8 mouse cellular contexts compared by ENCODE assay signal in genomic region chr5:123151077-123151476, GRCm38 (mm10). TPM values are rescaled to one million over a fixed set of nuclear protein-coding genes. Genes with fewer than 3 reads are reported as not detected.
DNase-seq lines count a peak whose midpoint lies in the region; ATAC-seq and TF ChIP-seq lines count a peak whose summit lies in the region.

No protein-coding gene starts in this region.

- H3K79me2 ChIP-seq in heart, adult 2 months (replicated peaks; ENCODE audit: control insufficient read depth, insufficient read depth, low read length): peaks cover 8% of the 10 kb centered on the region

- no peak for DNase-seq in neural tube, embryonic 11.5 days (ENCODE audit: low spot score)
- DNase-seq in neural tube, embryonic 10.5 days (ENCODE audit: extremely low spot score, low spot score): no peak
- DNase-seq in heart, adult 2 months: peak; percentile 48 to 72
- DNase-seq in thymus, postnatal 4 days: peak; percentile 74
- DNase-seq in retina, embryonic 14.5 days (ENCODE audit: low spot score): no peak
- DNase-seq in yolk sac, embryonic 10.5 days (ENCODE audit: low spot score): no peak

- H3K9me3 ChIP-seq in neural tube, embryonic 11.5 days (ENCODE audit: control insufficient read depth, low read length): no peaks in the 10 kb centered on the region
- H3K9me3 ChIP-seq in limb, embryonic 12.5 days: no peaks in the 10 kb centered on the region
- no peaks in the 10 kb centered on the region for H3K9me3 ChIP-seq in midbrain, embryonic 15.5 days

- H3K27ac ChIP-seq in neural tube, embryonic 11.5 days (ENCODE audit: low read depth, low read length): no peak overlapping the region
- H3K27ac ChIP-seq in heart, adult 2 months: no peak overlapping the region
- peak overlapping the region; percentile 45; the same call in 1 of the 2 replicates for H3K27ac ChIP-seq in limb, embryonic 12.5 days
- H3K27ac ChIP-seq in midbrain, embryonic 15.5 days: peak overlapping the region; percentile 22; the same call in 1 of the 2 replicates

- H3K9ac ChIP-seq in neural tube, embryonic 11.5 days (ENCODE audit: low read length): no peak overlapping the region
- no peak overlapping the region for H3K9ac ChIP-seq in heart, adult 2 months (ENCODE audit: low read depth, low read length)
- peak overlapping the region; percentile 24; the same call in 1 of the 2 replicates for H3K9ac ChIP-seq in limb, embryonic 12.5 days (replicated peaks)
- peak overlapping the region; percentile 20; the same call in 1 of the 2 replicates for H3K9ac ChIP-seq in midbrain, embryonic 15.5 days

- no peak for TF ChIP-seq EP300 in heart, adult 2 months (IDR thresholded peaks at IDR 0.05; ENCODE audit: insufficient read depth, low read depth, low read length)

- no peak for TF ChIP-seq POLR2A in heart, adult 2 months (IDR thresholded peaks at IDR 0.05; ENCODE audit: insufficient read depth, low read depth, low read length)

- peak overlapping the region; percentile 25 for H3K4me2 ChIP-seq in neural tube, embryonic 11.5 days (ENCODE audit: low read depth)
- peak overlapping the region; percentile 58 for H3K4me2 ChIP-seq in limb, embryonic 12.5 days
- H3K4me2 ChIP-seq in midbrain, embryonic 15.5 days: peak overlapping the region; percentile 58

- intact Hi-C loops in heart, adult 2 months (cut with DNase I): no loop called here

- WGBS in neural tube, embryonic 11.5 days: 47% methylated on average over 7 of the region's 7 CpGs
- 29% methylated on average over 7 of the region's 7 CpGs for WGBS in heart, adult 2 months
- 35% methylated on average over 7 of the region's 7 CpGs for WGBS in limb, embryonic 12.5 days
- WGBS in midbrain, embryonic 15.5 days: 39% methylated on average over 7 of the region's 7 CpGs

- H3K4me1 ChIP-seq in neural tube, embryonic 11.5 days (ENCODE audit: control insufficient read depth, insufficient read depth, low read length): peaks cover 22% of the 10 kb centered on the region
- H3K4me1 ChIP-seq in heart, adult 2 months (ENCODE audit: control insufficient read depth, insufficient read depth, low read length): peaks cover 6% of the 10 kb centered on the region
- peaks cover 46% of the 10 kb centered on the region for H3K4me1 ChIP-seq in limb, embryonic 12.5 days (replicated peaks)
- H3K4me1 ChIP-seq in midbrain, embryonic 15.5 days: peaks cover 47% of the 10 kb centered on the region

- no peak for TF ChIP-seq CTCF in heart, adult 2 months (IDR thresholded peaks at IDR 0.05)

- no peak for ATAC-seq in neural tube, embryonic 11.5 days (ENCODE audit: insufficient read depth, low FRiP score, low TSS enrichment)
- ATAC-seq in limb, embryonic 12.5 days (ENCODE audit: insufficient number of reproducible peaks, insufficient read depth, low FRiP score, low TSS enrichment, low read depth): no peak
- ATAC-seq in midbrain, embryonic 15.5 days (replicated peaks): no peak; the same call in 1 of the 2 replicates

- no peak overlapping the region for H3K4me3 ChIP-seq in neural tube, embryonic 11.5 days (ENCODE audit: low read depth, low read length)
- no peak overlapping the region for H3K4me3 ChIP-seq in heart, adult 2 months
- H3K4me3 ChIP-seq in limb, embryonic 12.5 days (replicated peaks): peak overlapping the region; percentile 34; the same call in 1 of the 2 replicates
- peak overlapping the region; percentile 39 for H3K4me3 ChIP-seq in midbrain, embryonic 15.5 days

- no peaks in the 10 kb centered on the region for H3K27me3 ChIP-seq in neural tube, embryonic 11.5 days (ENCODE audit: control insufficient read depth, insufficient read depth, low read length)
- H3K27me3 ChIP-seq in heart, adult 2 months (ENCODE audit: control insufficient read depth, insufficient read depth, low read length): no peaks in the 10 kb centered on the region
- no peaks in the 10 kb centered on the region for H3K27me3 ChIP-seq in limb, embryonic 12.5 days
- no peaks in the 10 kb centered on the region for H3K27me3 ChIP-seq in midbrain, embryonic 15.5 days (replicated peaks)

- H3K36me3 ChIP-seq in neural tube, embryonic 11.5 days (ENCODE audit: control insufficient read depth, insufficient read depth, low read length): peaks cover 37% of the 10 kb centered on the region
- peaks cover 4% of the 10 kb centered on the region; the same call in 1 of the 2 replicates for H3K36me3 ChIP-seq in heart, adult 2 months (ENCODE audit: control insufficient read depth, insufficient read depth, low read length)
- peaks cover 91% of the 10 kb centered on the region for H3K36me3 ChIP-seq in limb, embryonic 12.5 days
- H3K36me3 ChIP-seq in midbrain, embryonic 15.5 days (replicated peaks): peaks cover 35% of the 10 kb centered on the region

RNA-seq across cellular contexts. Expression of gene Setd1b, which starts 9.1 kb away (rescaled TPM):
- 10.9 and 12.2 TPM in 2 replicates for polyA plus RNA-seq in neural tube, embryonic 11.5 days (2014; fragmentation: Nextera tagmentation; extraction: Ambion mirVana)
- 10 to 100 TPM; 12.9 to 19.4 TPM for total RNA-seq in heart, adult 2 months (2021)
- 6.4 and 7.4 TPM in 2 replicates for polyA plus RNA-seq in heart, adult 2 months (2012; rRNA removed)
- 10.9 and 11.4 TPM in 2 replicates for polyA plus RNA-seq in limb, embryonic 12.5 days (2016; fragmentation: Nextera tagmentation; extraction: Ambion mirVana)
- polyA plus RNA-seq in midbrain, embryonic 15.5 days (2015; fragmentation: Nextera tagmentation; extraction: Ambion mirVana): 12.2 TPM in 2 replicates

RNA-seq across cellular contexts. Expression of gene Psmd9, which starts 18.1 kb away (rescaled TPM):
- polyA plus RNA-seq in neural tube, embryonic 11.5 days (2014; fragmentation: Nextera tagmentation; extraction: Ambion mirVana): 68.3 and 69.0 TPM in 2 replicates
- total RNA-seq in heart, adult 2 months (2021): 10 to 100 TPM; 13.3 to 14.8 TPM
- 16.4 and 20.4 TPM in 2 replicates for polyA plus RNA-seq in heart, adult 2 months (2012; rRNA removed)
- polyA plus RNA-seq in limb, embryonic 12.5 days (2016; fragmentation: Nextera tagmentation; extraction: Ambion mirVana): 89.3 and 91.0 TPM in 2 replicates
- polyA plus RNA-seq in midbrain, embryonic 15.5 days (2015; fragmentation: Nextera tagmentation; extraction: Ambion mirVana): 71.5 and 73.4 TPM in 2 replicates

RNA-seq across cellular contexts. Expression of gene Rhof, which starts 18.6 kb away (rescaled TPM):
- polyA plus RNA-seq in neural tube, embryonic 11.5 days (2014; fragmentation: Nextera tagmentation; extraction: Ambion mirVana): 1.6 and 2.6 TPM in 2 replicates
- under 1 TPM; 0.64 to 0.70 TPM for total RNA-seq in heart, adult 2 months (2021)
- polyA plus RNA-seq in heart, adult 2 months (2012; rRNA removed): 1.6 and 2.3 TPM in 2 replicates
- polyA plus RNA-seq in limb, embryonic 12.5 days (2016; fragmentation: Nextera tagmentation; extraction: Ambion mirVana): 2.9 and 3.0 TPM in 2 replicates
- 12.2 and 13.4 TPM in 2 replicates for polyA plus RNA-seq in midbrain, embryonic 15.5 days (2015; fragmentation: Nextera tagmentation; extraction: Ambion mirVana)

RNA-seq across cellular contexts. Expression of gene Hpd, which starts 31.4 kb away (rescaled TPM):
- polyA plus RNA-seq in neural tube, embryonic 11.5 days (2014; fragmentation: Nextera tagmentation; extraction: Ambion mirVana): not detected in 2 replicates
- total RNA-seq in heart, adult 2 months (2021): not detected
- 0.61 and 0.97 TPM in 2 replicates for polyA plus RNA-seq in heart, adult 2 months (2012; rRNA removed)
- not detected in 2 replicates for polyA plus RNA-seq in limb, embryonic 12.5 days (2016; fragmentation: Nextera tagmentation; extraction: Ambion mirVana)
- polyA plus RNA-seq in midbrain, embryonic 15.5 days (2015; fragmentation: Nextera tagmentation; extraction: Ambion mirVana): not detected in 2 replicates

Comparison
In these comparisons a context has a peak if more than half of its experiments do, and no peak if none do; other contexts are left out.
1. DNase-seq: peak in heart, adult 2 months (2 of 2) and thymus, postnatal 4 days (single experiment); none in neural tube, embryonic 11.5 days (single experiment), neural tube, embryonic 10.5 days (single experiment), retina, embryonic 14.5 days (single experiment) and yolk sac, embryonic 10.5 days (single experiment).
2. H3K27ac ChIP-seq: peak in limb, embryonic 12.5 days (single experiment) and midbrain, embryonic 15.5 days (single experiment); none in neural tube, embryonic 11.5 days (single experiment) and heart, adult 2 months (single experiment).
3. H3K4me3 ChIP-seq: peak in limb, embryonic 12.5 days (single experiment) and midbrain, embryonic 15.5 days (single experiment); none in neural tube, embryonic 11.5 days (single experiment) and heart, adult 2 months (single experiment).
4. H3K9ac ChIP-seq: peak in limb, embryonic 12.5 days (single experiment) and midbrain, embryonic 15.5 days (single experiment); none in neural tube, embryonic 11.5 days (single experiment) and heart, adult 2 months (single experiment).
5. Peak in every context shown above with its lines, with median percentiles within 50 percentile points of each other: H3K4me2 ChIP-seq.